Mouse (Mus musculus) E14TG2a.4 (cell line): ENCODE measurements around the gene Vps13d.

ENCODE experiments used
- CTCF ChIP-seq: conservative IDR thresholded peaks from 2 replicates; pipeline ENCODE4 v1.5.1; 2014; ENCODE audit warnings: low read length
- NANOG ChIP-seq: IDR thresholded peaks from 2 replicates; pipeline ENCODE4 v1.6.1; 2014; ENCODE audit warnings: borderline replicate concordance, low read length, mixed read lengths

- TF ChIP-seq NANOG: no peak
- no peak for TF ChIP-seq CTCF
These were observed 148.8 kb downstream of the Vps13d start for GRCm38 (mm10) chr4:145046032-145046401.
